Mouse (Mus musculus) kidney, adult 9 months (tissue): ENCODE data around the gene B4galnt4.
A peak's percentile ranks its signal among the peaks of the same experiment; 100 is the strongest.
"Not testable (repeated sequence)": the region's sequence is repeated elsewhere in the genome, so short reads cannot be mapped to it uniquely, and the experiment has no call there.

Experiments
- DNase-seq: peaks from one replicate; pipeline ENCODE4 v3.0.0; 2022

The B4galnt4 gene

GRCm38 (mm10) chr7:141060426-141061242 lies at the start of gene B4galnt4:
Gene B4galnt4 (plus strand): TSS chr7:141061104.
- DNase-seq, result no peak

GRCm38 (mm10) chr7:141011238-141011770 lies 49.6 kb upstream of the B4galnt4 start:
- peak; percentile 31 for DNase-seq

- no peak for DNase-seq
These were observed 43.9 kb upstream of the B4galnt4 start for GRCm38 (mm10) chr7:141016707-141017697.

- DNase-seq, result not testable (repeated sequence)
These were observed 43.1 kb upstream of the B4galnt4 start, which contains the start of gene Ifitm6 for GRCm38 (mm10) chr7:141017824-141018223. Gene Ifitm6 (minus strand): TSS chr7:141017924.

GRCm38 (mm10) chr7:141019028-141019427 lies 41.9 kb upstream of the B4galnt4 start:
- no peak for DNase-seq

- DNase-seq, result no peak
These were observed 39.1 kb upstream of the B4galnt4 start for GRCm38 (mm10) chr7:141021489-141022449.

GRCm38 (mm10) chr7:141024865-141025838 lies 35.8 kb upstream of the B4galnt4 start:
- peak; percentile 17 for DNase-seq

GRCm38 (mm10) chr7:141026097-141026739 lies 34.7 kb upstream of the B4galnt4 start:
- no peak for DNase-seq

GRCm38 (mm10) chr7:141026740-141027098 lies 34.2 kb upstream of the B4galnt4 start:
- no peak for DNase-seq

- DNase-seq, result no peak
These were observed 32.1 kb upstream of the B4galnt4 start, which contains the start of gene Gm17387 for GRCm38 (mm10) chr7:141028831-141029230. Gene Gm17387 (plus strand): TSS chr7:141029131.

GRCm38 (mm10) chr7:141030390-141030789 lies 30.5 kb upstream of the B4galnt4 start:
- DNase-seq, result no peak

GRCm38 (mm10) chr7:141032458-141033167 lies 28.3 kb upstream of the B4galnt4 start:
- no peak for DNase-seq

- not testable (repeated sequence) for DNase-seq
These were observed 24.3 kb upstream of the B4galnt4 start for GRCm38 (mm10) chr7:141036624-141037023.

GRCm38 (mm10) chr7:141038090-141039032 lies 22.5 kb upstream of the B4galnt4 start:
- no peak for DNase-seq

GRCm38 (mm10) chr7:141039386-141040107 lies 21.4 kb upstream of the B4galnt4 start:
- no peak for DNase-seq

- DNase-seq, result no peak
These were observed 19.9 kb upstream of the B4galnt4 start for GRCm38 (mm10) chr7:141040867-141041606.

- peak; percentile 73 for DNase-seq
These were observed 19.2 kb upstream of the B4galnt4 start for GRCm38 (mm10) chr7:141041661-141042060.
